Mouse (Mus musculus) right cerebral cortex, adult 2 months (tissue): ENCODE measurements around the gene Lamtor3.
"Not testable (repeated sequence)": the region's sequence is repeated elsewhere in the genome, so short reads cannot be mapped to it uniquely, and the experiment has no call there.

ENCODE experiments used
- DNase-seq, 2 experiments: peaks; one replicate each; pipeline ENCODE4 v3.0.0; 2021 to 2022; ENCODE audit warnings: low spot score in 2 of 2

Gene Lamtor3

DNA sequence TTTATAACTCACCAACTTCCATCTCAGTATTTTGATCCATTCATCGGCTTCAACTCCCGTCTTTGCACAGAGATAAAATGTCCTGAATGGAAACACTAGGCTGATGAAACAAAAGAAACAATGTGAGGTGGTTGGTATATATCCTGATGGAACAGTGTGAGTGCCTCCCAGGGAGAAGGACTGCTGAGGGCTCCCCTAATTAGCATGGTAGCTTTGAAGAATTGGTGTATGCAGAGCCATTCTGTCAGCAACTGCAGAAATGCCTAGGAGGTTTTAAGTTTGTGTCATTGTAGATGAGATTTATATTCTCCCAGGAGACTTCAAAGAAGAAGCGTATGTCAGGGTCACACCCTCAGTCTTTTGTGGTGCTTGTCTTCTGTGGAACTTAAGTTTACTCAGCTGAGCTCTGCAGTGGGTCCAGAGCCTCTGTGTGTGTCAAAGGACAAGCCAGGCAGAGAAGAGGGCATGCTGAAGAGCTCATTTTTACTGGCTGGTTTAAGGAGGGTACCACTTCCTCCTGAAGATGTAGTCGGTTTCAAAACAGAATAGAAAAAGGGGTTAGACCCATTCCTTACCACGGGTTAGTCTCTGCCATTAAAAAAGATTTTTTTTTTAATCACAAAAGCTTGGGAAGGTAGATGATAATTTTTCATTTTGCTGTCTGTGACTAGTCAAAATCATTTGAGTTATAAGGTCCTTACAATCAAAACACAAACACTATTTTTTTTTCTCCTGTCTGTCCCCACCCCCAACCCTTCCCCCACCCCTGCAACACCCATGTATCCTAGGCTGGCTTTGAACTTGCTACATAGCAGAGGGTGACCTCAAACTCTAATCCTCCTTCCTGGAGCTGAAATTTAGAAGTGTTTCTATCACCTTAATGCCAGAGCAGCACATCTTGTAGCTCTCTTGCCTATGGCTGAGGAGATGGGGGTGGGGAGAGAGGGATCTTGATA is 17.5 kb downstream of the Lamtor3 start:
- no peak for DNase-seq

DNA sequence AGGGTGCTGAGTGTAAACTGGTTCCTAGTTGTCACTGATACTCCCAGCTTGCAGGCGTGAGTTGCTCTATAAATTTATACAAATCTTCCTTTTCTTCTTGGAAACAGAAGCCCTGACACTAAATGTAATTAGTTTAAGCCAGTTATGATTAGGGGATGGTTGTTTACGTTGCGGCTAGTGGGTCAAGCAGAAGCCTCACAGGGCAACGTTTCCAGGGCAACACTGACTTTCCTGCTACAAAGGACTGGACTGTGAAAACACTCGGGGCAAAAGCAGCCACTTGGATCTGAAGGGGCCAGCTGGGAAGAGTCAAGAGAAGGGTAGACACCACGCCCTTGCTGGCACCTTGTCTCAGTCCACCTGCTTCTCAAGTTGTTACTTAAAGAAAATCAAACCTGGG is 18.2 kb downstream of the Lamtor3 start:
- no peak for DNase-seq

DNA sequence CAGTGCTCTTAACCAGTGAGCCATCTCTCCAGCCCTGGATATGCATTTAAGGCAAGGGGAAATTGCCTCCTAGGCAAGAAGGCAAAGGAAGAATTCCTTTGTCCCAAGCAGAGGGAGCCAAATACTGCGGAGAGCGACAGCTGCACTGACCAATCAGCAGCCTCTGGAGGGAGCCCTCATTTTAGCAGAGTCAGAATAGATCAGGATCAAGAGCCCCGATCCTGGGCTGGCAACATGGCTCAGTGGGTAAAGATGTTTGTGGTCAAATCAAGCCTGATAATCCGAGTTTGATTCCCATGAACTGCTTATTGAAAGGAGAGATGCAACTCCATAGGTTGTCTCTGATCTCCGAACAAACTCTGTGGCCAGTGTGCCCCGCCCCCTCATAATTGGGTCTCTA is 20.3 kb downstream of the Lamtor3 start:
- DNase-seq = peak; percentile 32 to 49

DNA sequence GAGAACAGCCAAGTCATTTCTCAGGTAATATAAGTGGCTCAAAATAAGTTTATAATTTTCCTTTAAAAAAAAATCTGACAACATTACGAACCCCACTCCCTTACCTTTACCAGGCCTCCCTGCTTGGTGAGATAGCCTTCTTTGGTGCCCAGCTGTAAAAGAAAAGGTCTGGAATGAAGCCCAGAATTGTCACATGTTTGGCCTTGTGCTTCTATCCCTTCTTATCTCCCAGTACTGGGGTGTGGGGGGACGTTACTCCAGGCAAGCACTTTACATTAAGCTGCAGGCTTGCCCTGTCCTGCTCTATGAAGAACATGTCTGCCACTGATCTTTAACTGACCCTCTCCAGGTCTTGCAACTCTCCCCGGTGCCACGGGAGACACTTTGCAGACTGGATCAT is 22.5 kb downstream of the Lamtor3 start:
- DNase-seq = no peak

DNA sequence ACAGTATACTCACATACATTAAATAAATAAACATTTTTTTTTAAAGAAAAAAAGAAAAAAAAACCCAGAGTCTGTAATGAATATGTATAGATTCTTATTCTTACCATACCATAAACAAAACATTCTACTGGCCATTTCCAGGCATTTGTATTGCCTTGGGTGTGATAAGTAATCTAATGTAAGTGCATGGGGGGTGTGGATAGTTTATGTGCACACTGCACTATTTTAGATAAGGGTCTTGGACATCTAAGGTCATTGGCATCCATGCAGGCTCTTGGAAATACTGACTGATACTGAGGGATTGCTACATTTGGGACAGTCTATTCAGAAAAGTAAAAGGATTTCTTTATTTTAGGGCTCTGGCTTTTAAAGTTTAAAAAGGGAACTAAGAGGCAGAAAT is 23.2 kb downstream of the Lamtor3 start:
- no peak for DNase-seq

DNA sequence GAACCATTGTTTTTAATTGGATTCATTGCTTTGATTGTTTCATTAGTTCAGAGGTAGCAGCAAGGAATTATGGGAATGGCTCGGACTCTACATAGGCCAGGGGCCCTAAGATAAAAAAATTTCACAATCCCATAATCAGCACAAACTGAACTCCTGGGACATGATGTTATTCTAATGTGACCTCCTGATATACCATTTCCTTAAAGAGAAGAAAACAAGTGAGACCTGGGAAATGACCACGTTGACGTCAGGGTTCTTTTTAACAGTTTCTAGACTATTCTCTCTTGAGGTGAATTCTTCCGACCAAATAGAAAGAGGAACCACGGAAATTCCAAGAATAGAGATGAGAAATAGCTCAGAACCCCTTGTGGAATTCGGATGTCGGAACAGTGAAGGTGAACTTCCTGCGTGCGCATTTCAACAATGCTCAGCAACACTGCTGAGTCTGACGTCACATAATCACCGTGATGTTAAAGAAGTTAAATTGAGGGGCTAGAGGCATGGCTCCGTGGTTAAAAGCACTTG is 23.9 kb downstream of the Lamtor3 start:
- no peak for DNase-seq

DNA sequence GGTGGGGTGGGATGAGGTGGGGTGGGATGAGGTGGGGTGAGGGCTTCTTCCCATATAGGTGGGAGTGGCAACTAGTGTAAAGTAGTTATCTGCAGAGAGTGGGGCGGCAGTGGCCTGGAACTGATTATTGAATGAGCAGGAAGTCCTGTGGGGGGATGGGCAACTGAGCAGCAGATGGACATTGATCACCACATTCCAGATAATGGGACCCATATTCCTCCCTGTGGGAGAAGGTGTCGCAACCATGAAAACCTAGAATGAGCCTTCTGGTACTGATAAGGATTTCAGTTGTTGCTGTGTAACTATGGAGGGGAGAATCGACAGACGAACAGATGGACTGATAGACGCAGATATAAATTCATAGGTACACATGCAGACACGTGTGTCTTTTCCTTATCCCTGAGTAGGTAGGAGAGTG is 25.4 kb downstream of the Lamtor3 start:
- DNase-seq = no peak

DNA sequence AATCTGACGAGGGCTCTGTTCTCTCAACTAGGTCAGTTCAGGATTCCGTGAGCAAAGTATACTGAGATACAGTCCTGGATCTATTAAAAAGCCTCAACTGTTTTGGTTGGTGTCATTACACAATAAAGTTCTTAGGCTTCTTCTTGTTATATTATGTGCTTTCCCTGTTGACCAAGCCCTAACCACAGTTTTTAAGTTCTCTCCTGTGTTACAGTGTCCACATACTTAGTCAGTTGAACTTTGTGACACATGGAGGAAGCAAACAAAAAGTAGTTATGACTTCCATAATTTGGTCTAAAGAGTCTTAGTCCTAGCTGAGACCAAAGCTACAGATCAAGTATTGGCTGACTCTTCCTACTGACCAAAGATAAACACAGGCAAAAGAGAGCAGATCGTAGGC is 28.5 kb downstream of the Lamtor3 start:
- no peak for DNase-seq

DNA sequence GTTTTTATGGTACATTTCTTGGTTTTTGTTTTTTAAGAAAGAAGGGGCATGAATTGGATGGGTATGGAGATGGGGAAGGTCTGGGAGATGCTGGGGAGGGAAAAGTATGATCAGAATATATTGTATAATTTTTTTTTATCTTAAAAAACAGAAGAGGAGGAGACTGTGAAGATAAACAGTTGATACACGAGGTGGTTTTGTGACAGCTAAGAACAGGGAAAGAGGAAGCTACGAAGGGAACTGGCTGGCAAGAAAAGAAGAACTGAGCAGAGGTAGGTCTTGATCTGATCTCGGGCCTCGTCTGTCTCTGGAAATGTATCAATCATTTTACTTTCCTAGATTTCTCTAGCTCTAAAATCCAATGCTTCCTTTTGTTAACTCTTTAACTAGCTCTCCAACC is 29.2 kb downstream of the Lamtor3 start:
- no peak for DNase-seq

DNA sequence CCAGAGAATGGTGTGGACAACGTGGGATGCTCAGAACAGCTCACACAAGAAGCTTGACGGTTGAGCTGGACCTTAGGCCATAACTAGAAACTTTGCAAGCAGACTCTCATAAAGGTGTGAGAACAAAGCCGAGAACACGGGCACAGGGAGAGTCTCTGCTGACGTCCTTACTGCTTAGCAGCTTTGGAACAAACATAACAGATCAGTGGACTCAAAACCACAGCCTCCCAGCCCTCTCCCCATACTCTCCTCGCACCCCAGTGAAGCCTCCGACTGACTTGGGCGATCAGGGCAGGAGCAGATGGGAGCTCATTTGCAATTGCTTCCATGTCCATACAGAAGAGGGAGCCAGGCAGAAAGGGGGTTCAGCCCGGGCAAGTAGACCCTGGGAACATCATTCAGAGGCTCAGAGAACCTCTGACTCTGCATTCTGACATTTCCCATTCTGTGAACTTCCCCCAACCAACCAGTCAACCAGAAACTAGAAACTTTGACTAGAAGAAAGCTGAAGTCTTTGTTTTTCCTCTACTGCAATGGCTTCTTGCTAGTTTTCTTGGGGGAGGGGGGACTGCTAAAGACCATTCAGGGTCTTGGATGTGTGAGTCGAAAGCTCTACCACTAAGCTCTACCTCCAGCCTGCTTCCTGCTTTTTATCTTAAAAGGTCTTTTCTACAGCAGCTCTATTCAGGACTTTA is 32.0 kb downstream of the Lamtor3 start:
- DNase-seq = no peak

DNA sequence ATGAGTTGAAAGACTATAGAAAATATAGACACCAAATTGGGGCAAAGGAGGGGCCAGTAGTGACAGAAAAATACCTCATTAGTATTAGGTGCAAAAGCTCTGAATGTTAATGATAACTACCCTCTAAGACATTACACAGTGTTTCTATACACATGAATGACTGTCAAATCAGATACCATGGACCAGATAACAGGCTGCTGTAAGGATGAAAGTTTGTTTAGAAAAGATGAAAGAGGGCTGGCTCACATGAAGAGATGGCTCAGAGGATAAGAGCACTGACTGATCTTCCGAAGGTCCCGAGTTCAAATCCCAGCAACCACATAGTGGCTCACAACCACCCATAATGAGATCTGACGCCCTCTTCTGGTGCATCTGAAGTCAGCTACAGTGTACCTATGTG is 33.0 kb downstream of the Lamtor3 start:
- DNase-seq = not testable (repeated sequence)

DNA sequence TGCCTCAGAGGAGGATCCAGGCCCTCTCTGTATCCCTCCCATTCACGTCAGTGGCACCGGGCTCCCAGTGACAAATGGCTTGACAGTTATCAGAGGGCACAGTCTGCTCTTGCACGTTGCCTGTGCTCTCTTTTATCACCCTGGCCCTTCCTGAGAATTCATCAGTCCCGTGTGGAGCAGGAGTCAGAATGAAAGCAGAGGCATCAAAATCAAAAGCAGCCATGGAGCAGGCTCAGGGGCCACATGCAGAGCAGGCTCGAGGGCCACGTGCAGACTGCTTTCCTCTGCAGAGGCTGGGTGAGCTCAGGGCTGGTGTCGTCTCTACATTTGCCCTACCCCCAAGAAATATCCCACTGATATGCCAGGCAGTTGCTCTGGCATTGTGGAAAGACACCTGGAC is 33.5 kb downstream of the Lamtor3 start:
- DNase-seq = no peak

DNA sequence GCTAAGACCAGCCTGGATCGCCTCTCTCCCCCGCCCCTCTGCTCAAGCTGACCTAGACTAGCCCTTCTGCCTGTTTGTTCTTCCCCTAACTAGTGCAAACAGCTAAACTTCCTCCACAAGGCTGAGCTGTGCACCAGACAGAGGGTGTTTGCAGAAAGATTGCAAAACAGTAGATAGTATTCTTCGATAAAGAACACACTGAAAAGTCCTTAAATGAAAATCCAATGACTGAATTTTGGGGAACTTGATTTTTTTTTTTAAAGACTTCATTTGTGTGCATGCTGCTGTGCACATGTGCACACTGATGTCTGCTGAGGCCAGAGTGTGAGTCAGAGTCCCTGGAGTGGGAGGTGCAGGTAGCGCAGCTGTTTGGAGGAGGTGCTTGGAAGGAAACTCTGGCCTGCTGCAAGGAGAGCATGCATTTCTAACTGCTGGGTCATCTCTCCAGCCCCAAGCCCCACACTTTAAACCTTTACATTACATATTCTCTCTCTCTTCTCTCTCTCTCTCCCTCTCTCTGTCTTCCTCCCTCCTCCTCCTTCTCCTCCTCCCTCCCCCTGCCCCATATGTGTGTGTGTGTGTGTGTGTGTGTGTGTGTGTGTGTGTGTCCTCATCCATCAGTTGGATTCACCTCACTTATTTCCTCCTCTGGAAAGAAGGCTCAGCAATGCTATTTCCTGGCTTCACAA is 34.1 kb downstream of the Lamtor3 start:
- peak; percentile 47 to 49 for DNase-seq

DNA sequence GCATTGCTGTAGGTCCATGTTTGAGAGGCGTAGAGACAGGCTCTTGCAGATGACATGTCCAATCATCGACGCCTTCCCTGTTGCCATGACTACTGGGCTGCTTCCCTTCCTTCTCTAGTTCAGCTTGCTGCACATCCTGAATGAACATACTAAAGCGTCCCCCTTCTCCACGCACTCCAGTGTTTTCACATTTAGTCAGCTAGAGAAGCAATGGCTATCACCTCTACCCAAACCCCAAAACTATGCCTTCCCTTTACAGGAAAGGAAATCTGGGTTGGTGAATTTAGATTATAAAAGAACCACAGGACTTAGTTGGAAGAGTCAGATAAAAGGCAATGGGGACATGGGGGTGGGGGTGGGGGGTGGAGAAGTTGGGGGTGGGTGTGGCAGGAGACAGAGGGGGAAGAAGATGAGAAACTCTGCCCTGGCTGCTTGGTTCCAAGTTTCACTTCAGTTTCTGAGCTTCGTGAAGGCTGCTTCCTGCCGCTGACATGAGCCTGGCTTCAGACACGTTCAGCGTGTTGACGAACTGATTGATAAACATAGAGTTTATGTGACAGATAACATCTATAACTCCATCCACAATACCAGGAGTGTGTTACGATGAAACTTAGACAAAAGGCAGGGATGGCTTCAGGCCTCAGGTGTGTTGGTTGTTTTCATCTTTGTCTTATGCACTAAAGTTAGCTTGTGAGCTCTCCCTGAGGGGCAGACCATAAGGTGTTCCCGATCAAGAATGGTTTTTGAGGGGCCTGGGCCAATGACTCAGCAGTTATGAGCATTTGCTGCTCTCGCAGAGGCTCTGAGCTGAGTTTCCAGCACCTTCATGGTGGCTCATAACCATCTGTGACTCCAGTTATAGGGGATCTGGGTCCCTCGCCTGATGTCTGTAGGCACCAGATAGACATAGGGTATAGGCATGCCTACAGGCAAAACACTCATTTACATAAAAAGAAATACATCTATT is 34.9 kb downstream of the Lamtor3 start:
- DNase-seq = peak; percentile 71

DNA sequence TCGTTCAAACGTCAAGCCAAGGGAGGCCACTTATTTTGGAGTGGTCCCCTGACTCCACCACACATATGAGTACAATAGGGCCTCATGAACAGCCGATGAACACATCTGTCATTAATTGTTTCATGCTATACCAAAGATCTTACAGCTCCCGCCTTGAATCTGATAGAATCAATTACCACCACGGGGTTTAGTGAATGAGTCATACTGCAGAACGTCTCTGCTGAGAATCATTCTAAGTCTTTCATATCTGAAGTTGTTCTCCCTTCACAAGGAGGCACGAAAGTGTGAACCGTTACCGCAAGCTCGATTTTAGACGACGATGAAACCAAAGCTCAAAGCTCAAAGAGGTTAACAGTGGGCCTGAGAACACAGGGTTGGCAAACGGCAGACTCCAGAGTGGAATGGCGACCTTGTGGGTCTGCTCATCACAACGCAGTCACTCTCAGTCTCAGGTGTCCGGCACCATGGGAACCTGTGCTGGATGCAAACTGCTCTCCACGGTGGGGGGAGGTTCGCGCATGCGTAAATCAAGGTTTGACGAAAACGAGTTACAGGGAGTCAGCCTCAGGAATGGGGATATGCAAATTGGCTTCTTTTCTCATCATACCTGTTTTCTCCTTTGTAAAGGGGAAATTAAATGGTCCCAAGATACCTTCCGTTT is 36.1 kb downstream of the Lamtor3 start:
- no peak for DNase-seq

DNA sequence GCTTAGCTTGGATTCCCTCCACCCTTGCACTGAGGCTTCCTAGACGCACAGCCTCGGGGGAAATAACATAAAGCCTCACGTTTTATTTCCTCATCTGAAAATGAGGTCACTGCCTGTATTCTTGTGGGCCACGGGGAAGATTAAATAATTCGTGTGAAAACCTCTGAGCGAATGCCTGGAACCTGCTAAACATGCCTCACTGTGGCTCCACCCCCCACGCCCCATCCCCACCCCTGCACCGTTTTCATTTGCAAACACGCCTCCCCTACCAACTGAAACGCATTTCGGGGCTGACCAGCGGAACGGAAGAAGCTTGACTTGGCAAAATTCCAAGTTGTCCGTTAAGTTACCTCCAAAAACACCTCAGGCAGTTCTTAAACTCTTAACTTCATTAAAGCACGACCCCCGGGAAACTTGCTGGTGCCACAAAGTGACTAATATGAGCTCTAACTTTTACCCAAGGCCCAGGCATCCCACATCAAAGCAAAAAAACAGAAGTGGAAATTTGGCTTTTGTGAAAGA is 37.3 kb downstream of the Lamtor3 start:
- DNase-seq = no peak

DNA sequence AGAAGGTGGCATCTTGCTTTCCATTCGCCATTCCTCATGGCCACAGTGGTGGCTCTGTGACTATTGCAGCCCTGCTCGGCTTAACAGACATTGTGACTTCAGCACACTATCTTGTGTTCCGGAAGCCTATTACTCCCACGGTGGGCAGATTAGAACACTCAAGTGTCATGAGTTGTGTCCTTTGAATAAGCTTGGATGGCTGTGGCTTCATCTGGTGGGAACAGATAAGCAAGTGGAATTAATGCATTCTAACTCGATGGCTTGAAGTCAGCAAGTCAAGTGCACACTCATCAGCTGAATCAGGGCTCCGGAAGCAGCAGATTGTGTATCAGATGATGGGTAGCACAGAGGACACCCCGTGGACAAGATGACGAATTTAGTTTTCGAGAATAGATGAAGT is 39.6 kb downstream of the Lamtor3 start:
- DNase-seq = no peak

DNA sequence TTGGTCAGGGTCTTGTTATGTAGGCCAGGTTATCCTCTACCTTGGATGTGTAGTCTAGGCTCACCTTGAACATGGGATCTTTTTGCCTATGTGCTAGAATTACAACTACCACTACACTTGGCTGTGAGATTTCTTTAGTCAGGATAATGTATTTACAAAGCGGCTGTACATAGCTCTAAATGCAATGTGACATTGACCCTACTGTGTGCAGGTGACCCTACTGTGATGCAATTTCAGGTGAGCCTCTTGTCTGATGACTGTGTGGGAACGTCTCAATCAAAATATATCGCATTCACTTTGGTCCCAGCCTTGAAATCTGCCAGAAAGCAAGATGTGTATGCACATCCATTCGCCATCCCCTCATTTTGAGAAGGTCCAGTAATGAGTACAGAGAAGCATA is 40.0 kb downstream of the Lamtor3 start:
- no peak for DNase-seq

DNA sequence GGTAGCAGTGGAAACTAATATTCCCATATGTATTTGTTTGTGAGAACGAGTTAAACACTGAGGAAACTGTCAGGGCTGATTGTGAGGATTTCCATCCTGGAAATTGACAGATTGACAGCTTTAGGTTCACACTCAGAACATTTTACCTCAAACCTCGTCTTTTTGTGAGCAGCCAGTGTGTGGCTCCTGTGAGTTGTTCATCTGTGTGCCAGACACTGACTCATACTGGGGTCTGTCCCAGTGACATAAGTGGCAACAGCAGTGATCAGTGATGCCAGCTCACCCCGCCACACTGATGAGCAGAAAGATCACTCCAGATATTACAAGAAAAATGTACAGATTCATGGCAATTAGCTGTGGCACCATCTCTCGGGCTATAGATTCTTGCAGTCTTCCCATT is 41.1 kb downstream of the Lamtor3 start:
- DNase-seq = no peak

DNA sequence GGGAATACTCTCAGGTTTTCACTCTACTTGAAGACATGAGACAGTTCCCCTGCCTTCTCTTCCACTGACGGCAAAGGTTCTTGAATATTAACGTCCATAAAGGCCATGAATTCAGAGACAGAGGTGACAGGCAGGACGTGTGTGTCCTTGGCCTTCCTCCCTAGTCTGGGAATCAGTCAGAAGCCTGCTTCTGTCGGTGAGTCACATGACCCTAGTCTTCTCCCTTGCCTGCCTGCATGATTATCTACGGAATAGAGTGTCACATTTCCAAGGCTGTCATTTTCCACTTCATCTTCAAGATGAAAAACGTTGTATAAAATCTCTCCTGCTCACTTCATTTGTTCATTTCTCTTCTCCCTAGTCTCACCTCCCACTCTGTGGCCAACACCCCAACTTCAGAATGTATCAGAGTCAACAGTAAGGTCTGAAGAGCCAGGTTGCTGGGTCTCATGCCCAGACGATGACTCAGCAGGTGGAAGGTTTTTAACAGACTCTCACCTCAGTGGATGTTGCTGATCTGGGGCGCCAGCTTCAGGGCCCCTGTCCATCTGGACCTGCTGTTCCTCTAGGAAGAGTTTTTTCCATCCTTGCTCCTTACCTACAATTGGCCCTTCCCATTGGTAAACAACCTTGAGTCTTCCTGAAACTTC is 43.6 kb downstream of the Lamtor3 start:
- DNase-seq = no peak
